Mouse (Mus musculus): Measurements from ENCODE around the gene Gm5800.
"Not testable (repeated sequence)": the region's sequence is repeated elsewhere in the genome, so short reads cannot be mapped to it uniquely, and the experiment has no call there.

Gene Gm5800

DNA sequence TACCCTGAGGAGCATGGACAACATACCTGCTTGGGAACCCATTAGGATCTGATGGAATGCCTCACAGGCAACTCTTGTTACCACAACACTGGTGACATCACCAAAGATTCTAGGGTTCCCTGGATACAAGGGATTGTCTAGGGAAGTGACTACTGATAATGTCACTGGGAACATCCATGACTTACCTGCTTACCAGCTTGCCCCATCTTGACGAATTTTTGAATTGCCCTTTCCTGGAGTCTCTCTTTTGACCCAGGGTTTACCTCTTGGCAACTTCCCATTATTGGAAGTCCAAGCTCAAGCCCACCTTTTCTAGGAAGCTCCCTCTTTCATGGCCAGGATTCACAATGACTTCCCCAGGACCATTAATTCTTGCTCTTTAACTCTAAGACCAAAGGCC lies at the start of gene Gm5800:
Gm5800 (minus strand) TSS at position 101 of the 400 bp plus-strand sequence.
- no peak for DNase-seq (ENCODE audit: low spot score in 2 of 2)

DNA sequence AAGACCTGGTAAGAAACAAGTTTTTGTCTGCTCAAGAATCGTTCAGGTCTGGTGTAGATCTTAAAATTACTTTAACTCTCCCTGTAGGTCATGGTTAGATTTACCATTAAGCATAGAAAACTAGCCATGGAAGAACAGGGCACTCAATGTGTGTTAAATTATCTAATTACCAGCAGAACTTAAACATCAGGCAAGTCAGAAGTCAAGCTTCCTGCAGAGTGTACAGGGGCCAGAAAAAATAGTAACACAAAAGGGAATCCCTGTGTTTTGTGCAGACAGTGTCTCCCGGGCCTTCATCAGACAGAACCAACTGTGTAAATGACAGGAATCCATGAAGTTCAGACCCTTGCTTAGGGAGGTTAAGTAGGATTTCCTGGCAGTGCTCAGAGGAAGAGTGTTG lies 39.0 kb upstream of the Gm5800 start:
- no peak for DNase-seq (ENCODE audit: low spot score in 2 of 2)

DNA sequence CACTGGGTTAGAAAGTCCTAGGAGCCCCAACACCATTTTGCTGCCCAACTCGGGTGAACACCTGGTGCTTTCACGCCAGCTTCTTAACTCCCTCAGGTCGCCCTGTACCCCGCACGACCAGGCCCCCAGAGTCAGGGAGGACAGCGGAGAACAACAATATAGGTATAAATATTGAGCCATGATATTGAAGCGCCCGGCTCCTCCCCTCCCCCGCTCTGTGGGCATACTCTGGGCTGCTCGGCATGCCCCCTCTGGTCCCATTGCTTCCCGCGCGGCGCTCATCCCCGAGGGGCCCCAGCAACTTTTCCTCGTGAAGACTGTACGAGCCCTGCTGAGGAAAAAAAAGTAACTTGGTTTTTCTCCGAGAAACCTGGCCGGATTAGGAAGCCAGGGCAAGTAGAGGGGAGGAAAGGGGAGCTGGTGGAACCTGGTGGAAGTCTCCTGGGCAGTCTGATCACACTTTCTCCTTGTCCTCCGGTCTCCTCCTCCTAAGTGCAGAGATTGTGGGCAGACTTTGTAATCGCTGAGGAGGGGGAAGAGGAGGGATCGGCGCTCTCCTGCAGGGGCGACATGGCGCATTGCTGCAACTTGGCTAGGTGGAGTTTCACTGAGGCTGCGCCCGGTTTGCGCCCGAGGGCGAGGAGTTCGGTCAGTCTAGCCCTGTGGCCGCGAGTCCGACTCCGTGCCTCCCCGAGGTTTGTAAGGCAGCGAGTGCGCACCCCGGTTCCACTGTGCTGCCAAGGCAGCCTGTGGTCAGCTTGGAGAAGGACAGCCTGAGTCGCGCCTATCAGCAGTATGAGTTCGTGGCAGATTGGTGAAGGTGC lies 23.6 kb upstream of the Gm5800 start:
- no peak for DNase-seq (ENCODE audit: low spot score in 2 of 2)

DNA sequence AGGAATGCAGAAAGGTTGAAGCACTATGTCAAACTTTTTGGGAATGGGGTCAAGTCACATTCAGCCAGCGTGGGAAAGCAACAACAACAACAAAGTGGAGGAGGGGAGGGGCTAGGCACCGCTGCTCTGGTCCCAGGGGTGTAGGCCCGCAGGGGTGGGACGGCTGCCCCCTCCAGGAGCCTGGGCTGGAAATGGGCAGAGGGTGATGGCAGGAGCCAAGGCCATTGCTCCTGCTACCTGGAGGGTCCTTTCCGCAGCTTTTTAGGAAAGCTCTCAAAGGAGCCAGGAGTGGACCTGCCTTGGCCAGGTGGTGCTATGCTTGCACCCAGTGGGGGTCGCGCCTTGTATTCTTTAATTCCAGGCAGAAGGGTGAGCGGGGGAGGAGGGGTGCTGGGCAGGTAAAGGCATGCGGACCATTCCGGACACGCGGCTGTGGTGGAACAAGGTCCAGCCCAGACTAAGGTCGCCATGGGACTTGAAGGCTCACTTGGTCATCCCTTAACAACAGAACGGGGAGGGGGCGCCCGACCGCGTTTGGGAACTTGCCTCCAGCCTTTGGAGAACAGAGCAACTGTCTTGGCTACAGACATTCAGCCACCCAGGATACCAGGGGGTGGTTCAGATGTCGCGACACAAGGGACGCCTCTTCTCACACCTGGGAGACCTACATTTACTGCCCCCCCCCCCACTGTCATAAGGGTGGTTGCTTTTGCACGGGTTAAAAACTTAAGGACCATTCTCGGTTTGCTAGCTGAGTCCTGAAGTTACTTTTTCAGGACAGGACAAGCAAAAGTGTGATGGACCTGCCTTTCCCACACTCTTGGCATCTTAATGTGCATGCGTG lies 22.4 kb upstream of the Gm5800 start:
- no peak for DNase-seq (ENCODE audit: low spot score in 2 of 2)

DNA sequence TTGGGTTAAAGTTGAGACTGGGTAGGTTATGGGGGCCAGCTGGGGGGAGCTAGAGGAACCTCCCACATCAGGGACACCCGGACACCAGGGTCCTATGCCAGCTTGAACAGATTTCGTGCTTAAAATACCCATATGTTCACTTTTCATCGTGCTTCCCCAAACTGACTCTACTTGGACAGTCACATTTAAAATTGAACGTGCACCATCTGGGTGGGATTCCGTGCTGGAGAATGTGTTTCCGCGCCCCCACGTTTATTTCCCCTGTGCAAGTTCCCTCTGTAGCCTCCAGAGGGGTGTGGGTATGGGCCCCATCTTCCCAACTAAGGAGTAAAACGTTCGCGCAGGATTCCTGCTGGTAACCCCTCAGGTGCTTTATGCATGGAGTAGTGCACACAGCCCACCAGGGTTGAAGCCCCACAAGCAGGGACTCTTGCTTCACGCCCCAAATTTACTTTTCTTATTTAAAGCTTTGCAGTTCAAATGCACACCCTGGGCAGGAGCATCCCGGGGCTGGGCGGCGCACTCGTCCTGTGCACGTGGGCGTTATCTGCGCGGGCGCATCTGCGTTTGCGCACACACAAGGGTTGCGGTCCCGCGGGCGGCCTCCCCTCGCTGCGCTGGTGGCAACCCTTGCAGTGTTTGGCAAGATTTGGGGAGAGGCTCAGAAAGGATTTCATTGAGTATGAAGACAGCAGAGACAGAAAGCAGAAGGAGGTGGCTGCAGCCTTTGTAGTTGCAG lies 21.6 kb upstream of the Gm5800 start:
- peak; percentile 1 to 17 for DNase-seq (ENCODE audit: low spot score in 2 of 2)

DNA sequence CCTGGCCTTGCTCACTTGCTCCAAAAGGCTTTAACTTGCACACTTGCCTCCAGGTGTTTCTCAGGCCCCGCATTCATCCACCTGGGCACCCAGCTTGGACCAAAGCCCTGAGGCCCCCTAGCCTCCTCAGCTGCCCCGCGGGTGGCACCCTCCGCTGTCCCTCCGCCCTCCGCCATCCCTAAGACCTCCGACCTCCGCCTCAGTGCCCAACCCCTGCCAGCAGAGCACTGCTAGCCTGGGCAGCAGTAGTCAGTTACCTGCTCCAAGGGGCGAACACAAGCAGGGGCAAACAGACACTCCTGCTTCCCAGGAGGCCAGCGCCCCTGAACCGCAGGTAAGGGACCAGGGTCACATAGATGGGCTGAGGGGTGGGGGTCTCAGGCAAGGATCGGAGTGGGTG lies 21.0 kb upstream of the Gm5800 start:
- no peak for DNase-seq (ENCODE audit: low spot score in 2 of 2)

DNA sequence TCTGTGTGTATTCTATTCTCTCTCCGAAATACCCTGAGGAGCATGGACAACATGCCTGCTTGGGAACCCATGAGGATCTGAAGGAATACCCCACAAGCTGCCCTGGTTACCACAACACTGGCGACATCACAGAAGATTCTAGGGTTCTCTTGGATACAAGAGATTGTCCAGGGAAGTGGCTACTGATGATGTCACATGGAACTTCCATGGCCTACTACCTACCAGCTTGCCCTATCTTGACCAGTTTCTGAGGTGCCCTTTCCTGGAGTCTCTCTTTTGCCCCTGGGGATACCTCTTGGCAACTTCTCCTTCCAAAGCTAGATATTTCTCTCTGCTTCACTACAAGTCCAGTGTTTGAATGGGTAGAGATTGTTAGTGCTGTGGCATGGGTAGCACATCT lies 21.6 kb downstream of the Gm5800 start, which contains the start of gene Gm17079:
Gm17079 (minus strand) TSS at position 101 of the 400 bp plus-strand sequence.
- DNase-seq (ENCODE audit: low spot score in 2 of 2): not testable (repeated sequence)

DNA sequence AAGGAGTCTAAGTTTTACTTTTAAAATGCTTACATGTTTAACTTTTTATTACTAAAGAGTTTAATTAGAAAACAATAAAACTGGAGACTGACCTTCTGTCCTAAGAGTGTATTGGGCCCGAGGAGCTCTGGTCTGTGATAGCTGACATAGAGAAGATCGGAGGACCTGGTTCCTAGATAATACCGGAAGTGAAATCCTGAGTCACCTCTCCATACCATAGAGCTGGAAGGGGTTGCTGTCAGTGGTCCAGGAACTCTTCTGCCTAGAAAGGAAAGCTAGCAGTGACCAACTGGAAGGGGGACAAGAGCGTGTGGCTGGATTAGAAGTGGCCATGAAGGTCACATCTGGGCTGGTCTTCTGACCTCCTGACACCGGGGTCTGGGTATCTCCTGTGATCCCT lies 39.7 kb downstream of the Gm5800 start:
- DNase-seq (ENCODE audit: low spot score in 2 of 2): no peak
